Mouse (Mus musculus) CD4-positive, CD25-positive, alpha-beta regulatory T cell, adult 9 weeks (primary cell): ENCODE results near the gene Lrrtm4. TPM values are rescaled to one million over a fixed set of nuclear protein-coding genes. Genes with fewer than 3 reads are reported as not detected.

Source experiments
- polyA plus RNA-seq: library from polyadenylated mRNA; unstranded; fragments of 100-300 nt; shearing (Covaris generic); gene quantifications from one replicate; pipeline ENCODE4 v1.2.1, GENCODE M21; 2017

Lrrtm4 gene
- not detected for polyA plus RNA-seq

DNA sequence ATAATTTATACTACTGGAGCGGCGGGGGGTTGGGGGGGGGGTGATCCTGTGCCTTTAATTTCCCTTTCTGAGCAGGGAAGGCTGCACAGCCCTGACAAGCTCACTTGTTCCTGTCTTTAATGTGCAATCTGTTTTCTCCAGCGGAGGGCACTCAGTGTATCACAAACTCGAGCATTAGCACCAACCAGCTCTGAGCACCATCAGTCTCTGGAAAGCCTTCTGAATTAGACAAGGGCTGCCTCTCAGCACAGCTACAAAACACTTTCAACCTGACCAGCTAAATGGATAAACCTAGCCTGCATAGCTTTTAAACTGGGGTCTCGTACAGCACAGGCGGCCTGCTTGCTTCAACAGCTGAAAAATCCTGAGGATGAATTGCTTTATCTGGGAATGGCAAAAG lies at the start of gene Lrrtm4:
Gene Lrrtm4 (plus strand): TSS at position 113 of the 400 bp plus-strand sequence.

Other genes starting within 250 kb of the Lrrtm4 start
- not detected for gene Gm20594, start 201.0 kb upstream of the Lrrtm4 start, polyA plus RNA-seq